Mouse (Mus musculus) olfactory bulb, adult 2 months (tissue): ENCODE measurements around the gene Ppp4r3a.

ENCODE experiments used
- CTCF ChIP-seq: fragments of 200-500 bp; IDR thresholded peaks from 2 replicates; pipeline ENCODE4 v1.5.1; 2012; ENCODE audit warnings: low read depth, mild to moderate bottlenecking, low read length, moderate library complexity; ENCODE audit not compliant: insufficient read depth
- POLR2A ChIP-seq: fragments of 200-500 bp; IDR thresholded peaks from 2 replicates; pipeline ENCODE4 v1.6.1; 2012; ENCODE audit warnings: mild to moderate bottlenecking, low read depth, low read length, moderate library complexity; ENCODE audit not compliant: insufficient read depth

GRCm38 (mm10) chr12:101074821-101075429 lies 8.6 kb downstream of the Ppp4r3a start:
- TF ChIP-seq CTCF (no peak), POLR2A (no peak)
